Mouse (Mus musculus) megakaryocyte-erythroid progenitor cell, adult 5-6 weeks (primary cell): ENCODE measurements around the gene Nme3. TPM values are rescaled to one million over a fixed set of nuclear protein-coding genes. Genes with fewer than 3 reads are reported as not detected.

Experiments used
- ATAC-seq: replicated peaks from 2 replicates; pipeline ENCODE4 v1.8.0; 2016; ENCODE audit warnings: mild to moderate bottlenecking, inconsistent platforms; ENCODE audit not compliant: severe bottlenecking, poor library complexity, low FRiP score, low TSS enrichment
- total RNA-seq, 2 experiments: library from RNA; stranded (forward) in 1 of 2; stranded (reverse) in 1 of 2; fragments of 200-1000, 215-1000 nt in 1 of 2; fragments of >200 nt in 1 of 2; fragmentation: Nextera tagmentation in 1 of 2; gene quantifications; 2 replicates each; pipeline ENCODE4 v1.2.3; 2014 to 2017

The Nme3 gene
- total RNA-seq (2014; fragmentation: Nextera tagmentation) (54.4 and 85.5 TPM in 2 replicates), total RNA-seq (2017) (40.5 and 46.3 TPM in 2 replicates)

DNA sequence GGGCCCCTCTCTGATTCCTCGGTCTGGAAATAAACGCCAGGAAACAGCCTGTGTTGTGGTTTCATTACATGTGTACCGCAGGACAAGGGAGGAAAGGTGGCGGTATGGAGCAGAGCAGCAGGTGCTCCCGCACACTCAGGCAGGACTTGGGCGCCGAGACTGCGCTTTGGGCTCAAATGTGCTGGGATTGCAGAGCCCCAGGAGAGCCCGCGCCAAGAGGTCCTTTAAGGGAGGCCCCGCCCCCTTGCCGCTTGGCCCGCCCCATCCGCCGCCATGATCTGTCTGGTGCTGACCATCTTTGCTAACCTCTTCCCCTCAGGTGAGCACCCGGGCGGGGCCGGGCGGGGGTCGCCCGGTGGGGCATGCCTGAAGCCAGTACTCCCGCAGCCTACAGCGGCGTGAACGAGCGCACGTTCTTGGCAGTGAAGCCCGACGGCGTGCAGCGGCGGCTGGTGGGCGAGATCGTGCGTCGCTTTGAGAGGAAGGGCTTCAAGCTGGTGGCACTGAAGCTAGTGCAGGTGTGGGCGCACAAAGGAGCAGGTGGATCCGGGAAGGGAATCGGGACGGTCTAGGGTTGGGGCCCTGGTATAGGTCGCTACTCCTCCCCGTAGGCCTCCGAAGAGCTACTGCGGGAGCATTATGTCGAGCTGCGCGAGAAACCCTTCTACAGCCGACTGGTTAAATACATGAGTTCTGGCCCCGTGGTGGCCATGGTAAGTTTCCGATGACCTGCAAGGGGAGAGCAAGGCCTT, at the start of gene Nme3:
Gene Nme3, plus strand, starts transcription at position 260 of the 752 bp plus-strand sequence.
- peak; percentile 39; the same call in 1 of the 2 replicates for ATAC-seq

- ATAC-seq = no peak
Observed at GRCm38 (mm10) chr17:24847386-24847785, 48.9 kb upstream of the Nme3 start.

DNA sequence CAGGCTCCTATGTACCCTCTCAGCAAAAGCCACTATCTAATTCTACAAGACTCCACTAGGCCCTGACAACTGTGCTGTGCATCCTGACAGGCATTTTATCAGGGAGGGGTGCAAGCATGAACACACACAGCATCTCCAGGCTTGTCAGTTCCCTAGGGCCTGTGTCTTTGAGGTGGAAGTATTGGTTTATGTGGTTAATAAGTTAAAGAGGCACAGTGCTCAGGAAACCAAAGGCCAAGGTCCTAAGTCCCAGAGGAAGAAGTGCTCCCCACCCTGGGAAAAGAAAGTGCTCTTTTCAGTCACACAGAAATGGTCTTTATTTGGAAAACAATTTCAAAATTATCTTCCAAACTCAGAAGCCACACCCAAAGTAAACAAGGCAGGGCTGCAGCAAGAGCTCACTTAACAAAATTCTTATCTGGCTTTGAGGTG, 47.7 kb upstream of the Nme3 start:
- peak; percentile 53 for ATAC-seq

DNA sequence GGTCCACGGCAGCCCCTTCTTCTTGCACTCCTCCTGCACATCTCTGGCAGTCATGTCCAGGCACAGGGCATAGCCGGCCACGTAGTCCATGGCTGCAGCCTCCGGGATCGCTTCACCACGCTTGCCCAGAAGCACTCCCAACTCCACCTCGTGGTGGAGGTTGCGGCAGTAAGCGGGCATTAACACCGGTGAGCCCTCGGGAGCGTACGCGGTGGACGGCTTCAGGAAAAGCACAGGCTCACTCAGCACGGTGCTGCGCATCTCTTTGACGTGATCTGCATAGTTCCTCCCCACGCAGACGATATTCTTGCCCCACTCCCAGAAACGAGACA, 46.6 kb upstream of the Nme3 start:
- no peak; the same call in none of the 2 replicates for ATAC-seq

- ATAC-seq = peak; percentile 96
Observed at GRCm38 (mm10) chr17:24850065-24850772, 46.1 kb upstream of the Nme3 start, which contains the start of gene Fahd1. TSS of gene Fahd1 (minus strand) at chr17:24850364.

GRCm38 (mm10) chr17:24850773-24851127, 45.5 kb upstream of the Nme3 start:
- ATAC-seq = no peak

DNA sequence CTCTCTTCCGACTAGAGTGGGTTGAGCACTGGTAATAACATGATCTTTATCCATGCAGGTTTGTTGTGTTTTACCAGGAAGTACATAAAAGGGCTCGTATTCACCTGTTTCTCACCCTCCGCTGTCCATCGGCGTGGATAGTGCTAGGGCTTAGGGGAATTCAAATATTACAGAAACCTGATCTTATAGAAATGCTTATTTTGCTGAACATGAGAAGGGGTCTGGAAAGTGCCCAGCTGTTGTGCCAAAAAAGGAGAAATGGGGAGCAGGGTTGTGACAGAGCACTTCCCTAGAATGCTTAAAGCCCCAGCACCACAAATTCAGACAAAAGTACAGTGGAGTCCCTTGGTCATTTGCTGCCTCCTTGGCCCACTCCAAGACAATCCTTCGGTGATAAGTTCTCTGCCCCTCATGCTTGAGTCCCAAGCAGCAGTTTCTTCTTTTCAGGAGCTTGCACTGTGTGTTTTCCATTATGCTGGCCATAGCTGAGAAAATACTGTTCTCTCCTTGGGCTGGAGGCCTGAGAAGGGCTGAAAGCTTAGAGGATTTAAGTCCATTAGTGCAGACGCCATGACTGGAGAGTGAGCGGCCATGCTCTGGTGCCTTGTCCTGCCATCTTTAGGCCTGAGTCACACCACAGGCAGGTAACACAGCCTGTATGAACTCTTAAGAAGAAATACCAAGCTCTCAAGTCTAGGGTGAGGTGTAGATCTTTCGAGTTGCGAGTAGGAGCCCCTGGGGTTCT, 44.7 kb upstream of the Nme3 start:
- ATAC-seq = no peak

DNA sequence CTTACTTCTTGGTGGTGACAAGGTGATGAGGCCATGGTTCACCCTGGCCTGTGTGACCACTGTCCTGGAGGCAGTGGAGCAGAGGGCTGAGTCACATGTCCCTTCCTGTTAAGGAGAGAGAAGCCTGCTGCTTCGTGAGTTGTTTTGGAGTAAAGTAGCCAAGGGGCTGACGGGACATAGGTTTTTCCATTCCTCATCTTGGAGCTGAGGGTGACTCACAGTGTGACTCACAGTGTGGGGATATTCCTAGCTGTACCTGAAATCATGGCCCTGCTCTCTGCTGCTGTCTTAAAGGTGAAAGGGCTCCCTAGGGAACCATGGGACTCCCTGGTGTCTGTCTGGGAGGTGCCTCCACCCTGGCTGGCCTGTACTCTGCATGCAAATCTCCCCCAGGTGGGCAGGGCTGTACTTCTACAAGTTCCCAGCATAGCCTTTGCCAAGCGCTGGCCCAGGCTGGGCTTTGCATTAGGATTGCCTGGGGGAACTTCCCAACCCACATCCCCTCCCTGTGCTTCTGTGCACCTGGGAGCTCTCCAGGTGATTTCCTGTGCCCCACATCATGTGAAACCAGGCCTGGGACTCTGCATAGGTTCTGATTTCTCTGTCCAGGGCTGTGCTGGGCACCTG, 40.3 kb upstream of the Nme3 start:
- ATAC-seq = no peak

DNA sequence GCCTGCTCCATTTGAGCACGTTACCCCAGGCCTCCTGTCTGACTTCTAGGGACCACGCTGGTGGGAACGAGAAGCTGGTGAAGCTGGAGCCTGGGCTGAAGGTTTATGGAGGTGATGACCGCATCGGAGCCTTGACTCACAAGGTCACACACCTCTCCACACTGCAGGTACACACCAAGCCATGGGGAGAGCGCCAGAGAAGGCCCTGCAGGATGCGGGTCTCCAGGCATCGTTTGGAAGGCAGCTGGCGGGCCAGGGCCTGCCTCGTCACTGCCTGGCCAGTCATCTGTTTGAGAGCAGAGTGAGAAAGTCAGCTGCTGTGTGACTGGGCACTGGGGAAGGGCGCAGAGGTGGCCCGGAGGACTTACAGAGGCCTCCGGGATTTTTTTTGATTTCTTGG, 39.7 kb upstream of the Nme3 start:
- ATAC-seq = no peak

DNA sequence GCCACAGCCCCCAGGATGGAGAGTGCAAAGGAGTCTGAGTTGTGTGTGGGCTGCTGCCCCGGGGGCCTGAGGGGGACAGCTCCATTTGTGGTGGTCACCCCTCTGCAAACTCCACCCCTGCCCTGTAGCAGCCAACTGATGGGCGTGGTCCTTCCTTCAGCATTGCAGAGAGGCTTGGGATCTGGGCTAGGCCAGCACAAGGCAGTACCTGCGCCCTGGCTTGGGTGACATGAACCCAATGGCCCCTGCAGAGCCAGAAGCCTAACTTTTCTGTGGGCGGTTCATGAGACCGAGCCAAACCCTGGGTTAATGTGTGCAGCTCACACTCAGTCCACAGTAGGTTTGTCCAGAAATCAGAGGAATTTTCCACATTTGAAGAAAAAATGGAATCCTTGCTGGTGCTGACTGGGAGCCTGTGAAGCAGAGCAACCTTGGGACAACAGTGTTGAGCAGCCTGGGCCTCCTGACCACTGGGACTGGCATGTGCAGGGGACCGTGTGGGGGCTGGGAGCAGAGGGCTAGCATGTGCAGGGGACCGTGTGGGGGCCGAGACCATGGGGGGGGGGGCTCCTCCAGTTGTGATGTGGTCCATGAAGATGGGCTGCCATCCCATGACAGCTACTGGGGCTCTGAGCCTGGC, 38.3 kb upstream of the Nme3 start:
- ATAC-seq = no peak

- peak; percentile 93 for ATAC-seq
Observed at GRCm38 (mm10) chr17:24858967-24859366, 37.3 kb upstream of the Nme3 start.

DNA sequence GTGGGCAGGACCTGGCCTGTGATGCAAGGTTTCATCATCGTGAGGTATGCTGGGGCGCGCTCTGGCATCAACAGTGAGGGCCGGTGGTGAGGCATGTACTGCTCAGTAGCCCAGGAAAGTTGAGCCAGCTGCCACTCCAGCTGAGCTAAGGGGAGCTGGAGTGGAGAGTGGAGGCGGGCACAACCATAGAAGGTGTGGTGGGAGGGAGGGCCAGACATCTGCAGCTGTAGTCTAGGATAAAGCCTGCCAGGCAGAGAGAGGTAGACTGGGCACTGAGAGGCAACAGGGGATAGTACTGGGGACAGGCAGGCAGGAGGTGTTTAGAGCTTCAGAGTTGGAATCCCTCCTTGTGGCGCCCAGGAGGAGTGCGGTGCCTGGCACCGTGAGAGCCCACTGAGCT, 36.2 kb upstream of the Nme3 start:
- ATAC-seq = peak; percentile 71

GRCm38 (mm10) chr17:24861785-24862184, 34.5 kb upstream of the Nme3 start:
- ATAC-seq = no peak

DNA sequence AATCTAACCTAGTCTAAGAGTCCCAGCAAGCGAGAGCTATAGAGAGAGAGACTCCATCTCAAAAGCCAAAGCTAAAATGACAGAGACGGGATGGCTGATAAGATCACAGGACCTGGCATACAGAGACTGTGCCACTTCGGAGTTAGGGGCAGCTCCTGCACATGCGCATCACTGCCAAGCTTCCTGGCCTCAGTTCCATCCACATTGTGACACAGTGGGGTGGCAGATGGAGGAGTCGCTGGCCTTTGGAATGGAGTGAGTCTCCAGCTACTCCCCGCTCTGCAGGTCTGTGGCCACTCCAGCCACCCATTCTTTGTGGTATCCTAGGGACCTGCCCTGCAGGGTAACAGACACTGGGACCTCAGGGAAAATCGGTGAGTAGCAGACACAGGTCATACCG, 30.5 kb upstream of the Nme3 start, which contains the start of gene Igfals:
Gene Igfals, plus strand, starts transcription at position 222 of the 400 bp plus-strand sequence.
- no peak for ATAC-seq

- no peak for ATAC-seq
Observed at GRCm38 (mm10) chr17:24867914-24868313, 28.4 kb upstream of the Nme3 start.

GRCm38 (mm10) chr17:24873695-24874404, 22.4 kb upstream of the Nme3 start:
- no peak for ATAC-seq

- ATAC-seq = no peak
Observed at GRCm38 (mm10) chr17:24874405-24874745, 21.9 kb upstream of the Nme3 start.

- no peak for ATAC-seq
Observed at GRCm38 (mm10) chr17:24874989-24875388, 21.3 kb upstream of the Nme3 start.
